Mouse (Mus musculus) G1E (cell line): ENCODE measurements at regions not wholly inside any gene's neighbourhood (a gene's known extent, or its start where the extent isn't known, plus 50 kb on each side); places are given as distances from the start of the nearest gene placed in this dataset.

Experiments used
- ATAC-seq: 2 replicates; pipeline ENCODE4 v1.8.0; 2016; ENCODE audit warnings: mild to moderate bottlenecking; ENCODE audit not compliant: insufficient number of reproducible peaks, poor library complexity, low FRiP score, severe bottlenecking; ENCODE audit errors: extremely low read depth
- DNase-seq: peaks from one replicate; pipeline ENCODE4 v3.0.0; 2012; ENCODE audit warnings: low spot score
- H3K27me3 ChIP-seq: 2 replicates; pipeline ENCODE4 v1.6.1; 2012; ENCODE audit warnings: mild to moderate bottlenecking, low read length, inconsistent platforms; ENCODE audit not compliant: insufficient read depth
- H3K36me3 ChIP-seq: replicated peaks from 2 replicates; pipeline ENCODE3; 2012; ENCODE audit warnings: mild to moderate bottlenecking, inconsistent platforms
- H3K4me1 ChIP-seq: 2 replicates; pipeline ENCODE4 v1.6.1; 2012; ENCODE audit warnings: low read depth, low read length, inconsistent platforms, mixed read lengths; ENCODE audit not compliant: insufficient read depth
- H3K4me3 ChIP-seq: 2 replicates; pipeline ENCODE4 v1.5.1; 2012; ENCODE audit warnings: low read depth, mild to moderate bottlenecking, inconsistent platforms, low read length, moderate library complexity, mixed read lengths
- H3K9me3 ChIP-seq: replicated peaks from 2 replicates; pipeline ENCODE4 v1.6.1; 2012; ENCODE audit warnings: inconsistent platforms
- CTCF ChIP-seq: IDR thresholded peaks from 2 replicates; pipeline ENCODE4 v1.5.1; 2012; ENCODE audit warnings: low read depth, low read length, inconsistent platforms, mixed read lengths
- GATA1 ChIP-seq: IDR thresholded peaks from 2 replicates; pipeline ENCODE4 v1.6.1; 2012; ENCODE audit warnings: borderline replicate concordance, low read length, inconsistent platforms, mixed read lengths
- GATA2 ChIP-seq: IDR thresholded peaks from 2 replicates; pipeline ENCODE4 v1.6.1; 2012; ENCODE audit warnings: low read depth, low read length, inconsistent platforms, borderline replicate concordance
- POLR2AphosphoS5 ChIP-seq: IDR thresholded peaks from 2 replicates; pipeline ENCODE4 v1.6.1; 2012; ENCODE audit warnings: low read depth, low read length, inconsistent platforms; ENCODE audit not compliant: insufficient replicate concordance
- TAL1 ChIP-seq: conservative IDR thresholded peaks from 2 replicates; pipeline ENCODE4 v1.6.1; 2012; ENCODE audit warnings: low read depth, low read length, inconsistent platforms, mixed read lengths

DNA sequence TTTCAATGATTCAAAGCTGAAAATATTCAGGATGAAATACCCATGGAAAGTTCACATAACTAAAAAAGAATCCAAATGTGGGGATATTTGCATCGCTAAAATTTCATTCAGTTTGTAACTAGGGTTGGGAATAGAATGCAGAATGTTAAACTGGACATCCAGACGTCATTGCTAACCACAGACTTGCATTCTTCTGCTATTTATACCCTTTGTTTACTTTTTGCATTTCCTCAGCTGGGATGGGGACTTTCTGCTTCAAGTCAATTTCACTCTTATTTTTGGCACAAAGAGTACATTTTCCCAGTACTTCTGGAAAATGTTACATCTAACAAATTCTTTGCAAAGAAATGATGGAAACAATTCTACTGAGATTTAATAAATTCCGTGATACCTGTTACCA lies 848.9 kb upstream of the Cited2 start:
- DNase-seq (no peak), ATAC-seq (no peak)
- H3K4me3 ChIP-seq, result no peak overlapping the region
- no peak for TF ChIP-seq GATA2
- no peak for TF ChIP-seq TAL1
- TF ChIP-seq POLR2AphosphoS5, result no peak
- TF ChIP-seq GATA1, result no peak
- TF ChIP-seq CTCF, result no peak
- no peaks in the 10 kb centered on the region for H3K36me3 ChIP-seq
- no peaks in the 10 kb centered on the region for H3K4me1 ChIP-seq
- no peaks in the 10 kb centered on the region for H3K27me3 ChIP-seq
- H3K9me3 ChIP-seq, result no peaks in the 10 kb centered on the region

DNA sequence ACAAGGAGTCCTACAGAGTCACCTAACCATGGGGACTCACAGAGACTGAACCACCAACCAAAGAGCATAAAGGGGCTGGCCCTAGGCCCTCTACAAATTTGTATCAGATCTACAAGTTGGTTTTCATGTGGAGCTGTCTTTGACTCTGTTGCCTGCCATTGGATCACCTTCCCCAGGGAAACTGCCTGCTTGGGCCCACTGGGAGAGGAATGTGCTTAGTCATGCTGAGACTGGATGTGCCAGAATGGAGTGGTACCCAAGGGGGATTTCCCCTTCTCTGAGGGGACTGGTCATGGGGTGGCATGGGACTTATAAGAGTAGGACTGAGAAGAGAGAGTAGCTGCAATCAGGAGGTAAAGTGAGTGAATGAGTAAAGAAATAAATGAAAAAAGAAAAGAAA lies 844.8 kb upstream of the Cited2 start:
- DNase-seq, result no peak
- no peaks in the 10 kb centered on the region for H3K36me3 ChIP-seq
- H3K4me1 ChIP-seq, result no peaks in the 10 kb centered on the region
- H3K9me3 ChIP-seq, result no peaks in the 10 kb centered on the region
- no peak overlapping the region for H3K4me3 ChIP-seq
- TF ChIP-seq CTCF, result no peak
- no peak for TF ChIP-seq POLR2AphosphoS5
- TF ChIP-seq GATA1, result no peak
- no peak for TF ChIP-seq TAL1
- no peak for TF ChIP-seq GATA2
- no peak for ATAC-seq
- no peaks in the 10 kb centered on the region for H3K27me3 ChIP-seq

DNA sequence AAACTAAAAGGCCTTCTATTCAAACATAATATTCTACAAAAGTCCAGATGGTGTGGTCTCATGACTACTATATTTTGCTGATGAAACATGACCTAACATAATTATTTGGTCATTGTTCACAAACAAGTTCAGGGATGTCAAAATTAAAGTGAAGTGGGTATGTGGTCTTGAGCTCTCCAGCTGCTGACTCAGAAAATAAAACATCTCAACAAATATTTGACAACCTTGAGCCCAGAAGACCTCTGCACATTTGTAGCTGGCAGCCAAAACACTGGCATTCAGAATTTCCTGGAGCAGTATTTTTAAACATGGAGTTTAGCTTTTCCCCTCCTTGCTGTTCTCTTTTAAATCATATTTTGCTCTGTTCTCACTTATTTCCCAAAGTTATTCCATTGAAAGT lies 829.7 kb upstream of the Cited2 start:
- TF ChIP-seq TAL1 (no peak), CTCF (no peak), POLR2AphosphoS5 (no peak), GATA2 (no peak), GATA1 (no peak)
- H3K4me1 ChIP-seq, result no peaks in the 10 kb centered on the region
- no peaks in the 10 kb centered on the region for H3K27me3 ChIP-seq
- ATAC-seq (no peak), DNase-seq (no peak)
- H3K9me3 ChIP-seq, result no peaks in the 10 kb centered on the region
- no peak overlapping the region for H3K4me3 ChIP-seq
- H3K36me3 ChIP-seq, result no peaks in the 10 kb centered on the region

DNA sequence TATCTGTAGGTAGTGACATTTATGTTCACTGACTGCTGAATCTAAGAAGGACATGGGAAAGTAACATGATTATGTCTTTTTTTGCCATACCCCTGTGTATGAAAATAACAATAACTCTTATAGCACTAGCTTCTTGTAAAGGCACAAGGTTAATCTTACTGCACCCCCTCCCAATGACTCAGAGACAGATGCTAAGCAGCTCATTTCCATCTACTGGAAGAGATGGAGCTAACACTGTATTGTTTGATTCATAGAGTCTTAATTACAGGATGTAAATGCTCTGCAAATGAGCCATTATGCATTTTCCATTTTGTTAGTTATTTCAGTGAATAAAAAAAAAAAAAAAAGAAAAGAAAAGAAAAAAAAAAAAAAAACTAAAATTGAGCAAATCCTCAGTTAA lies 827.7 kb upstream of the Cited2 start:
- Histone ChIP-seq H3K36me3 (no peaks in the 10 kb centered on the region), H3K4me3 (no peak overlapping the region)

DNA sequence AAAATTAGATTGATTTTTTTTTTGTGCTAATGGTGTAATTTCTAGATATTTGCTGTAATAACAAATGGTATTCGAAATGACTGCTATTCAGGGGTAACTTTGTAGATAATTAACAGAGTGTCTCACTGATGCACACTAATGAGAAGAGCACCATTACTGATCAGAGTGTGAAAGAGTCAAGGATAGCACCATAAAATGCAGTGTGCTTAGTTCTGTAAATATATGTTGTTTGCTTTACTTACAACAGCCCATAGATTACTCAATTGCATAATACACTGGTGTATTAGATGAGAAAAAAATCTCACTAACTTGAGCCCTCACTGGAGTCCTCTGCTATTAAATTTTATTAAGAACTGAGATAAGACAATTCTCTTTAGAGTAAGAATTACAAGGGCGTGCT lies 800.1 kb upstream of the Cited2 start:
- H3K4me3 ChIP-seq, result no peak overlapping the region
- H3K27me3 ChIP-seq, result no peaks in the 10 kb centered on the region
- TF ChIP-seq TAL1, result no peak
- TF ChIP-seq GATA2, result no peak
- no peak for TF ChIP-seq POLR2AphosphoS5
- TF ChIP-seq CTCF, result no peak
- no peak for TF ChIP-seq GATA1
- H3K36me3 ChIP-seq, result no peaks in the 10 kb centered on the region
- DNase-seq (no peak), ATAC-seq (no peak)
- H3K4me1 ChIP-seq, result no peaks in the 10 kb centered on the region
- H3K9me3 ChIP-seq, result no peaks in the 10 kb centered on the region

More for the DNA sequence above, 827.7 kb upstream of the Cited2 start:
- ATAC-seq, result no peak
- no peaks in the 10 kb centered on the region for H3K27me3 ChIP-seq
- no peaks in the 10 kb centered on the region for H3K4me1 ChIP-seq
- DNase-seq, result no peak
- TF ChIP-seq TAL1 (no peak), POLR2AphosphoS5 (no peak), CTCF (no peak), GATA2 (no peak), GATA1 (no peak)
- no peaks in the 10 kb centered on the region for H3K9me3 ChIP-seq

DNA sequence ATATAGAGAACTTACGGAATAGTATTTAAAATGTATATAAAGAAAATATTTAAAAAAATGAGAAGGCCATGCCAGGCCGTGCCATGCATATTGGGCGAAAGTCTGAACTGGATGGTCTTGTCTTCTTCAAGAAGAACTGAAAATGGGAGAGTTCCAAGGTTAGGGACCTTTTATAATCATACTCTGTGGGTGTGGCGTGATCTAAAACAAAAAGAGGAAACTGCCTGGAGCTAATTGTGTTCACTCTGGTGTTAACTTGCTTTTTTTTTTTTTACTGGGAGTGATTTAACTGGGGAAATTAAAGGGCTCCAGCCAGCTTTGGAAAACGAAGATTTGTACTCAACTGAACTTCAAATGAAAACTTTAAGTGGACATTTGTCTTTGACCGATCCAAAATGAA lies 799.2 kb upstream of the Cited2 start:
- Histone ChIP-seq H3K4me3 (no peak overlapping the region), H3K27me3 (no peaks in the 10 kb centered on the region), H3K36me3 (no peaks in the 10 kb centered on the region), H3K9me3 (no peaks in the 10 kb centered on the region), H3K4me1 (no peaks in the 10 kb centered on the region)
- no peak for DNase-seq
- ATAC-seq, result no peak
- TF ChIP-seq TAL1 (no peak), GATA1 (no peak), POLR2AphosphoS5 (no peak), GATA2 (no peak), CTCF (no peak)
